Mouse (Mus musculus) erythroid progenitor cell, adult 5-6 weeks (primary cell): ENCODE measurements around the gene Olfr1322. TPM values are rescaled to one million over a fixed set of nuclear protein-coding genes. Genes with fewer than 3 reads are reported as not detected.

Experiments used
- ATAC-seq: replicated peaks from 2 replicates; pipeline ENCODE4 v1.8.0; 2016; ENCODE audit warnings: moderate number of reproducible peaks, mild to moderate bottlenecking, moderate TSS enrichment, inconsistent platforms; ENCODE audit not compliant: poor library complexity, low FRiP score, severe bottlenecking
- total RNA-seq, 2 experiments: library from RNA; stranded (forward) in 1 of 2; stranded (reverse) in 1 of 2; fragments of 150-400 nt in 1 of 2; fragments of 186-747, 209-891 nt in 1 of 2; gene quantifications; 2 replicates each; pipeline versions ENCODE4 v1.2.3 to v1.2.4; 2015 to 2017; ENCODE audit warnings: low replicate concordance in 2 of 2

The Olfr1322 gene
- total RNA-seq (2015; ENCODE audit: low replicate concordance): not detected in 2 replicates
- total RNA-seq (2017; ENCODE audit: low replicate concordance): not detected in 2 replicates

DNA sequence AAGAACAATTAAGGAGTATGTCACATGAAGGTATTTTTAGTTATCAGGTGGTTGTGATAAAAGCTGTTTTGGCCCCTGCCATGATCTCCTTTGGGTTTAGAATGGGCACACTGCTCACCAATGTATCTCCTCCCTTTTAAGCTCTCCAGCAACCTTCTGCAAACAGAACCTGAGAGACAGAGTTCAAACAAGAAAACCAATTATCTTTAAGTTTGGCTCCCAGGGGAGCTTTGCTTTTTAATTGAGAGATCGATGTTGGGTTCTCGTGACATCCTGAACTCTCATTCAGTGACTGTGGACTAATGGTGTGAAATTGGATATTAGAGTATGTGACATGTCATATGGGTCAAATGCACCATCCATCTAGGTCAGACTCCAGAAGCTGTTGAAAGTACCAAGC, at the start of gene Olfr1322:
TSS of gene Olfr1322 (minus strand) at position 101 of the 400 bp plus-strand sequence.
- no peak for ATAC-seq

DNA sequence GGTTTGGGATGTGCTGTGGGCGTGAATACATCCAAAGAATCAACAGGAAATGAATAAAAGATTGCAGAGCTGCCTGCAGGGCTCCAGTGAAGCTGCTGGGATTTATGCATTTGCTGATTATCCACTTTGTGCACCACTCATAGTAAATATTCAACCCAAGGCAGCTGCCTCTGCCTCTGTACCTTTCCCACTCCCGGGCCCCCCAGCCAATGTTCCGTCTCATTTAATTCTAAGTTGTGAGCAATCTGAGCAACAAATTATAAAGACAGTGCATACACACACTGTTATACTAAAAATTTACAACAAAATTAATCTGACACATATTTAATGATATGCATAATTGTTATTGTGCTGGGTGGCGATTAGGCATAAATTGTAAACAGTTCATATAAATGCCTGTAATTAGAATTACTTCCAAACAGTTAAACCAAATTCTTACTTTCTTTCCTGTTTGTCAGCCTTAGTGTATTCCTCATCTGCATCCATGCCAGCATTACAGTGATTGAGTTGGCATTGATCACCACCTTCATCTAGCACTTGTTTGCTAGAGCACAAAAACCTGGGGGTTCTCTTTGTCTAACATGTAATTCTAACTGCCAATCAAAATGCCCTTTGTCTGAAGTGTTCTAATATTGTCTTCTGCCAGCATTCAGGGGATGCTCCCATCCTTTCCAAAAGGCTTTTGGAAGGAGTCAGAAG, 13.5 kb downstream of the Olfr1322 start:
- ATAC-seq: no peak

Other genes with a start within 250 kb of the Olfr1322 start
- not detected in 2 replicates for gene Olfr1320, start 219.2 kb downstream of the Olfr1322 start, total RNA-seq (2015; ENCODE audit: low replicate concordance)
- gene Olfr1320, start 219.2 kb downstream of the Olfr1322 start, total RNA-seq (2017; ENCODE audit: low replicate concordance): not detected in 2 replicates
- gene Olfr1321, start 156.4 kb downstream of the Olfr1322 start, total RNA-seq (2015; ENCODE audit: low replicate concordance): not detected in 2 replicates
- not detected in 2 replicates for gene Olfr1321, start 156.4 kb downstream of the Olfr1322 start, total RNA-seq (2017; ENCODE audit: low replicate concordance)
- not detected in 2 replicates for gene Igsf1, start 93.7 kb downstream of the Olfr1322 start, total RNA-seq (2015; ENCODE audit: low replicate concordance)
- gene Igsf1, start 93.7 kb downstream of the Olfr1322 start, total RNA-seq (2017; ENCODE audit: low replicate concordance): not detected in 2 replicates
- gene Olfr1323, start 127.9 kb upstream of the Olfr1322 start, total RNA-seq (2015; ENCODE audit: low replicate concordance): not detected in 2 replicates
- not detected in 2 replicates for gene Olfr1323, start 127.9 kb upstream of the Olfr1322 start, total RNA-seq (2017; ENCODE audit: low replicate concordance)